Mouse (Mus musculus): ENCODE data around the gene Tmem30c. TPM values are rescaled to one million over a fixed set of nuclear protein-coding genes. Genes with fewer than 3 reads are reported as not detected.

Tmem30c gene
- polyA plus RNA-seq, 1 experiment, result 0.36 TPM

GRCm38 (mm10) chr16:57268058-57268841 is 24.4 kb downstream of the Tmem30c start:
- no peaks in the 10 kb centered on the region for H3K9me3 ChIP-seq (replicated peaks; ENCODE audit: control insufficient read depth, insufficient read depth, low read length, poor library complexity, severe bottlenecking)
- no peaks in the 10 kb centered on the region for H3K36me3 ChIP-seq (ENCODE audit: control insufficient read depth, insufficient read depth, low read length, poor library complexity, severe bottlenecking)
- H3K9ac ChIP-seq (ENCODE audit: low read depth, poor library complexity, severe bottlenecking), result no peak overlapping the region
- no peak overlapping the region for H3K4me3 ChIP-seq (ENCODE audit: low read depth, low read length)
- TF ChIP-seq EP300 (IDR thresholded peaks at IDR 0.05; ENCODE audit: insufficient read depth, low read depth, low read length) (no peak), POLR2A (IDR thresholded peaks at IDR 0.05; ENCODE audit: insufficient read depth, low read length) (no peak), CTCF (IDR thresholded peaks at IDR 0.05; ENCODE audit: low read depth, low read length) (no peak)
- H3K4me1 ChIP-seq (ENCODE audit: control insufficient read depth, insufficient read depth, low read length), result no peaks in the 10 kb centered on the region
- no peaks in the 10 kb centered on the region; the same call in 1 of the 2 replicates for H3K27me3 ChIP-seq (ENCODE audit: control insufficient read depth, insufficient read depth, low read length, poor library complexity, severe bottlenecking)
- no peak overlapping the region for H3K27ac ChIP-seq (ENCODE audit: insufficient read depth, low read length)

- Histone ChIP-seq H3K36me3 (ENCODE audit: control insufficient read depth, insufficient read depth, low read length, poor library complexity, severe bottlenecking) (no peaks in the 10 kb centered on the region), H3K27ac (ENCODE audit: insufficient read depth, low read length) (no peak overlapping the region), H3K9me3 (replicated peaks; ENCODE audit: control insufficient read depth, insufficient read depth, low read length, poor library complexity, severe bottlenecking) (no peaks in the 10 kb centered on the region), H3K27me3 (ENCODE audit: control insufficient read depth, insufficient read depth, low read length, poor library complexity, severe bottlenecking) (no peaks in the 10 kb centered on the region; the same call in 1 of the 2 replicates), H3K4me1 (ENCODE audit: control insufficient read depth, insufficient read depth, low read length) (no peaks in the 10 kb centered on the region), H3K4me3 (ENCODE audit: low read depth, low read length) (no peak overlapping the region), H3K9ac (ENCODE audit: low read depth, poor library complexity, severe bottlenecking) (no peak overlapping the region)
- TF ChIP-seq POLR2A (IDR thresholded peaks at IDR 0.05; ENCODE audit: insufficient read depth, low read length) (no peak), CTCF (IDR thresholded peaks at IDR 0.05; ENCODE audit: low read depth, low read length) (no peak), EP300 (IDR thresholded peaks at IDR 0.05; ENCODE audit: insufficient read depth, low read depth, low read length) (no peak)
Measured at GRCm38 (mm10) chr16:57267068-57267467, 25.6 kb downstream of the Tmem30c start.

GRCm38 (mm10) chr16:57260152-57260551 is 32.5 kb downstream of the Tmem30c start:
- Histone ChIP-seq H3K27me3 (ENCODE audit: control insufficient read depth, insufficient read depth, low read length, poor library complexity, severe bottlenecking) (no peaks in the 10 kb centered on the region), H3K9me3 (replicated peaks; ENCODE audit: control insufficient read depth, insufficient read depth, low read length, poor library complexity, severe bottlenecking) (no peaks in the 10 kb centered on the region), H3K9ac (ENCODE audit: low read depth, poor library complexity, severe bottlenecking) (no peak overlapping the region), H3K4me1 (ENCODE audit: control insufficient read depth, insufficient read depth, low read length) (no peaks in the 10 kb centered on the region), H3K27ac (ENCODE audit: insufficient read depth, low read length) (no peak overlapping the region), H3K36me3 (ENCODE audit: control insufficient read depth, insufficient read depth, low read length, poor library complexity, severe bottlenecking) (no peaks in the 10 kb centered on the region), H3K4me3 (ENCODE audit: low read depth, low read length) (no peak overlapping the region)
- no peak for TF ChIP-seq CTCF (IDR thresholded peaks at IDR 0.05; ENCODE audit: low read depth, low read length)
- TF ChIP-seq POLR2A (IDR thresholded peaks at IDR 0.05; ENCODE audit: insufficient read depth, low read length), result no peak
- TF ChIP-seq EP300 (IDR thresholded peaks at IDR 0.05; ENCODE audit: insufficient read depth, low read depth, low read length), result no peak

- TF ChIP-seq CTCF (IDR thresholded peaks at IDR 0.05; ENCODE audit: low read depth, low read length) (no peak), EP300 (IDR thresholded peaks at IDR 0.05; ENCODE audit: insufficient read depth, low read depth, low read length) (no peak), POLR2A (IDR thresholded peaks at IDR 0.05; ENCODE audit: insufficient read depth, low read length) (no peak)
- H3K4me1 ChIP-seq (ENCODE audit: control insufficient read depth, insufficient read depth, low read length), result no peaks in the 10 kb centered on the region
- H3K27me3 ChIP-seq (ENCODE audit: control insufficient read depth, insufficient read depth, low read length, poor library complexity, severe bottlenecking), result no peaks in the 10 kb centered on the region
- no peak overlapping the region for H3K9ac ChIP-seq (ENCODE audit: low read depth, poor library complexity, severe bottlenecking)
- H3K36me3 ChIP-seq (ENCODE audit: control insufficient read depth, insufficient read depth, low read length, poor library complexity, severe bottlenecking), result no peaks in the 10 kb centered on the region
- H3K4me3 ChIP-seq (ENCODE audit: low read depth, low read length), result no peak overlapping the region
- H3K27ac ChIP-seq (ENCODE audit: insufficient read depth, low read length), result no peak overlapping the region
- H3K9me3 ChIP-seq (replicated peaks; ENCODE audit: control insufficient read depth, insufficient read depth, low read length, poor library complexity, severe bottlenecking), result no peaks in the 10 kb centered on the region
Measured at GRCm38 (mm10) chr16:57259356-57260083, 33.1 kb downstream of the Tmem30c start.

- Histone ChIP-seq H3K36me3 (ENCODE audit: control insufficient read depth, insufficient read depth, low read length, poor library complexity, severe bottlenecking) (no peaks in the 10 kb centered on the region), H3K9ac (ENCODE audit: low read depth, poor library complexity, severe bottlenecking) (no peak overlapping the region), H3K4me3 (ENCODE audit: low read depth, low read length) (no peak overlapping the region), H3K27ac (ENCODE audit: insufficient read depth, low read length) (no peak overlapping the region), H3K4me1 (ENCODE audit: control insufficient read depth, insufficient read depth, low read length) (peaks cover 1% of the 10 kb centered on the region), H3K9me3 (replicated peaks; ENCODE audit: control insufficient read depth, insufficient read depth, low read length, poor library complexity, severe bottlenecking) (0 out of 2 replicates have a peak, but pooled peaks cover 4% of the 10 kb centered on the region), H3K27me3 (ENCODE audit: control insufficient read depth, insufficient read depth, low read length, poor library complexity, severe bottlenecking) (no peaks in the 10 kb centered on the region)
- TF ChIP-seq CTCF (IDR thresholded peaks at IDR 0.05; ENCODE audit: low read depth, low read length), result no peak
- TF ChIP-seq POLR2A (IDR thresholded peaks at IDR 0.05; ENCODE audit: insufficient read depth, low read length), result no peak
- TF ChIP-seq EP300 (IDR thresholded peaks at IDR 0.05; ENCODE audit: insufficient read depth, low read depth, low read length), result no peak
Measured at GRCm38 (mm10) chr16:57251589-57252421, 40.9 kb downstream of the Tmem30c start.

All from ES-Bruce4 (cell line).